Mouse (Mus musculus) limb, embryonic 15.5 days (tissue): ENCODE measurements around the gene Mmp25. TPM values are rescaled to one million over a fixed set of nuclear protein-coding genes. Genes with fewer than 3 reads are reported as not detected.

Experiments used
- ATAC-seq: fragments of 200-750 bp; cut with Nextera tagmentation; 2 replicates; pipeline ENCODE4 v1.8.0; 2017; ENCODE audit warnings: low read depth, moderate TSS enrichment; ENCODE audit not compliant: insufficient number of reproducible peaks, low FRiP score, low TSS enrichment
- H3K27ac ChIP-seq: fragments of 300-500 bp; sonication (generic); 2 replicates; pipeline ENCODE4 v1.5.1; 2015; ENCODE audit warnings: moderate library complexity, mild to moderate bottlenecking, inconsistent platforms
- H3K27me3 ChIP-seq: fragments of 300-500 bp; sonication (generic); 2 replicates; pipeline ENCODE4 v1.6.1; 2015; ENCODE audit warnings: inconsistent platforms
- H3K36me3 ChIP-seq: fragments of 300-500 bp; sonication (generic); 2 replicates; pipeline ENCODE4 v1.6.1; 2015; ENCODE audit warnings: inconsistent platforms
- H3K4me1 ChIP-seq: fragments of 300-500 bp; sonication (generic); 2 replicates; pipeline ENCODE4 v1.6.1; 2015; ENCODE audit warnings: inconsistent platforms
- H3K4me2 ChIP-seq: fragments of 300-500 bp; sonication (generic); 2 replicates; pipeline ENCODE4 v1.6.1; 2015; ENCODE audit warnings: mild to moderate bottlenecking, inconsistent platforms
- H3K4me3 ChIP-seq: fragments of 300-500 bp; sonication (generic); 2 replicates; pipeline ENCODE4 v1.5.1; 2015; ENCODE audit warnings: mild to moderate bottlenecking, inconsistent platforms
- H3K9ac ChIP-seq: fragments of 300-500 bp; sonication (generic); 2 replicates; pipeline ENCODE4 v1.6.1; 2015; ENCODE audit warnings: inconsistent platforms
- H3K9me3 ChIP-seq: fragments of 300-500 bp; sonication (generic); 2 replicates; pipeline ENCODE4 v1.6.1; 2016; ENCODE audit warnings: inconsistent platforms
- WGBS: fragments of 180-500 bp; shearing (Covaris S2); methylation state at CpG from one replicate; pipeline ENCODE4 v1.1.7; 2015; 5-methylcytosine and 5-hydroxymethylcytosine counted together
- polyA plus RNA-seq: library from polyadenylated mRNA; unstranded; fragments of >200 nt; fragmentation: Nextera tagmentation; extraction: Ambion mirVana; gene quantifications from 2 replicates; pipeline ENCODE4 v1.2.1, GENCODE M21; 2015

Mmp25 gene
- polyA plus RNA-seq, 1 experiment from 2014 or later = 0.79 TPM

DNA sequence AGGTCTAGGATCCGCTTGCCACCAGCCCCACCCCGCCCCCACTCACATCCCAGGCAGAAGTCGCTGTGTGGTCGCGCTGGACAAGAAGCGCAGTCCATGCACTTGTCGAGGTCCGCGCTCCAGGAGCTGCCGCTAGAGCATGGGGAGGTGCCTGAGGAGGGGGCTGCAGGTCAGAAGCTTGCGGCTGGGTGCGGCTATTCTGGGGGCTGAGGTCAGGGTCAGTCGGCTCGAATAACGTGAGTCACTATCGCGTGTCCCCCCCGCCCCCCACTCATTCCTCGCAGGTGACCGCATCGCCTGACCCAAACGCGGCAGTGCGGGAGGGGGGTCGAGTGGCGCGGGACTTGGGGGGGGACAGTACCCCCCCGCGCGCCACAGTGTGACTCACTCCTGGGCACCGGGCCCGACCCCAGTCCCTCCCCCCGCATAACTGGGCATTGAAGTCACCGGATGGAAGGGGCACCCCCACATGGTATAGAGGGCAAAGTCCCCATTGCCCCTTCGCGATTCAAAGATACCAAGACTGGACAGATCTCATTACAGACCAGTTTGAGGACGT is 31.5 kb upstream of the Mmp25 start:
- Histone ChIP-seq H3K9ac (peak overlapping the region; percentile 46), H3K27ac (peak overlapping the region; percentile 79), H3K4me1 (peaks cover 54% of the 10 kb centered on the region), H3K4me2 (peak overlapping the region; percentile 95), H3K27me3 (peaks cover 33% of the 10 kb centered on the region), H3K9me3 (no peaks in the 10 kb centered on the region), H3K36me3 (no peaks in the 10 kb centered on the region), H3K4me3 (peak overlapping the region; percentile 64)
- ATAC-seq = no peak
- WGBS = under 1% methylated on average over 37 of the region's 37 CpGs

DNA sequence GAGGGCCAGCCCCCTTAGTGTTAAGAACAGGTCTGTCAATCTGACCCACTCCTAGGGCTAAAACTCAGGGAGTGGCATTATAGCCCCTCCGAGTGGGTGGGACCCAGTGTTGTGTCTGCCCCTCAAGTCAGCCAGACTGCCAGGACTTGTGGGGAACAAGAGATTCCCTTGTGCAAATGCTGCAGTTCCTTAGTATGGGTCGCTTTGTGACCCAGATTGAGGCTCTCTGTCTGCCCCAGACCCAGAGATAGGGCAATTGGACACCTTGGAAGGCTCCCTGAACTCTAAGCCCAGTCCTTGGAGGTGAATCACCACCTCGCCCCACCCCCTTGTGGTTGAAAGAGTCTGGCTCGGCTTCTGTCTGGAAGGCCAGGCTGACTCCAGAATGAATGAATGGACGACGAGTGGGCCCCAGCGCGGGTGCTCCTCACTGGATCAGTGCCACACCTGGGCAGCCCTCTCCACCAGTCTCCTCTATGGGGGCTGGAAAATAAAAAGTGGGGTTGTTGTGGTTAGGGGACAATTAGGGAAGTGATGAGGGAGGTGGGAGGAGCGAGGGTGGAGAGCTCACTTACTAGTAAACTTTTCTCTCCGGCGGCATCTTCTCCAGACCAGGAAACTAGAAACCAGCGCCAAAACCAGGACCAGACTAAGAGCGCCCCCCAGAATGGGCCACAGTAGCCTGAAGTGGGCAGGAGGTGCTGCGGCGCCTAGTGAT is 30.6 kb upstream of the Mmp25 start:
- peaks cover 24% of the 10 kb centered on the region for H3K27me3 ChIP-seq
- peak overlapping the region; percentile 64 for H3K4me3 ChIP-seq
- no peaks in the 10 kb centered on the region for H3K9me3 ChIP-seq
- peak overlapping the region; percentile 79 for H3K27ac ChIP-seq
- H3K4me2 ChIP-seq = peak overlapping the region; percentile 95
- H3K9ac ChIP-seq = peak overlapping the region; percentile 46
- WGBS = 9% methylated on average over 15 of the region's 15 CpGs
- H3K36me3 ChIP-seq = no peaks in the 10 kb centered on the region
- peaks cover 54% of the 10 kb centered on the region for H3K4me1 ChIP-seq
- ATAC-seq = no peak

DNA sequence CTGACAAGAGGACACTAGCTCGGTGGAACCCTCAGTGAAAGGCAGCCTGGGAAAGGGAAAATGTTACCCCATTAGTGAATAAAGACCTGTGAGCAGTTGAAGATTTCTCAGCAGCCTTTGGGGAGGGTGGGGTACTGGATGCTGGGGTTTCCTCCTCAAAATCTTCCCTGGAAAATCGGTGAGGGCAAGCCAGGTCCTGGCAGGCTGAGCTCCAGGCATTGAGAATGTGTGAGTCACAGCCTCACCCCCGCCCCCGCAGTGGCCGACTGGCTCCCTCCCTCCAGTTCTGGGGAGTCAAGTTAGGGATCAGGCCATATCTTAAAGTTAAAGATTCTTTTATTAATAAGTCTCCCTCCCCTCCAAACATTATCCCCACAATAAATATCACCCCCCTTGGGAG is 30.1 kb upstream of the Mmp25 start:
- peak overlapping the region; percentile 64 for H3K4me3 ChIP-seq
- WGBS = 20% methylated on average over 5 of the region's 5 CpGs
- no peak for ATAC-seq
- H3K4me2 ChIP-seq = peak overlapping the region; percentile 95
- H3K27me3 ChIP-seq = peaks cover 18% of the 10 kb centered on the region
- peak overlapping the region; percentile 86 for H3K27ac ChIP-seq
- H3K36me3 ChIP-seq = peaks cover 5% of the 10 kb centered on the region
- no peaks in the 10 kb centered on the region for H3K9me3 ChIP-seq
- H3K4me1 ChIP-seq = peaks cover 54% of the 10 kb centered on the region
- H3K9ac ChIP-seq = no peak overlapping the region

DNA sequence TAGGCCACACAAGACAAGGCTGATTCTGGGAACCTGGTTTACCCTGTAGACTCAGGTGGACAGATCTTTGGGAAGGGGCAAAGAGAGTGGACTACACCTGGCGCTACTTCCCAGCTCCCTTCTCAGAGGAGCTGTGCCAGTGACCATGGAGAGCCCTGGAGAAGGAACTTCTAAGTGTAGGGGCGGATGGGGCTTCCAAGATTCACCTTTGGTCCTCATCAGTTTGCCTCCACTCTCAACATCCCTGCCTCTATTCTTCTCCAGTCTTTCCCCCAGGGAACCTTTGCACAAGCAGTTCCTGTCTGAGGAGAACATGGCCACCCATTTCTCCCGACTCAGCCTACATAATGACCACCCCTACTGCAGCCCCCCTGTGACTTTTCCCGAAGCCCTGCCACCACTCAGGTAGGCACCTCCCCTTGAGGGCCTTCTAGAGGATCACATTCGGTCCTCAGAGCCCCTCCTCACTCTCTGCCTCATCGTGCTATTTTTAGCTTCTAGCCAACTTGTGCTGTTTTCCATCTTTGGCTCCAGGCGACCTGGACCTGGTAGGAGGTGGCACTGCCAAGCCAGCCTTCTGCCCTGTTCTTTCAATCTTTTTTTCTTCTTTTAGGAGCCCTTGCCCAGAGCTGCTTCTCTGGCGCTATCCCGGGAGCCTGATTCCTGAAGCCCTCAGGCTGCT is 29.3 kb upstream of the Mmp25 start:
- peaks cover 11% of the 10 kb centered on the region for H3K27me3 ChIP-seq
- H3K27ac ChIP-seq = peak overlapping the region; percentile 86
- H3K4me3 ChIP-seq = peak overlapping the region; percentile 64
- WGBS = 26% methylated on average over 9 of the region's 9 CpGs
- peak overlapping the region; percentile 95 for H3K4me2 ChIP-seq
- H3K36me3 ChIP-seq = peaks cover 12% of the 10 kb centered on the region
- peaks cover 50% of the 10 kb centered on the region for H3K4me1 ChIP-seq
- peak overlapping the region; percentile 55; the same call in 1 of the 2 replicates for H3K9ac ChIP-seq
- ATAC-seq = no peak
- H3K9me3 ChIP-seq = no peaks in the 10 kb centered on the region

DNA sequence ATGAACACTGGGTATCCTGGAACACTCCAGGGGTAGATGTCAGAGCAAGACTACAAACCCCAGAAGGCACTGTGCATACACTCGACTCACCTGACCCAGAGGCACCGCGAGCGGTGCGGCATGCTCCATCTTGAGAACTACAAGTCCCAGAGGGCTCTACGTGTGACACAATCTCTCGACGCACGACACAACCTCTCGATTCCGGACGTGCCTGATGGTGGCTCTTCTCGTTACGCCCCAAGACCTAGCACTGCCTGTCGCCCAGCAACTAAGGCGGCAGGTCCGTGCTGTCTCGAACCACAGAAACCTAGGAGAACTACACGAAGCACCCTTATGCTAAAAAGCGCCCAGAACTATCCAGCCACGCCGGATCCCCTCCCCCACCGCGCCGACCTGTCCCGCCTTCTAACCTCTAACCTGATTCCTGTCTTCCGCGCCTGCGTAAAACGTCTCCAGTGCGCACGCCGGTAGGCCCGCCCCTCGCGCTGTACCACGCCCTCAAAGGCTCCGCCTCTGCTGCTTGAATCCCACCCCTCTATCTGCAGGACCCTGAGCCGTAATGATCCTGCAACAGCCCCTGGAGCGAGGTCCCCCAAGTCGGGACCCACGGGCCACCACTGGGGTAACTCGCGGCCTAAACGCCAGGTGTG is 28.5 kb upstream of the Mmp25 start, which contains the start of the genes Hcfc1r1 and Thoc6:
Gene Hcfc1r1 (plus strand): TSS at position 173 of the 650 bp plus-strand sequence.
Gene Thoc6 (minus strand): TSS at position 459 of the 650 bp plus-strand sequence.
- Histone ChIP-seq H3K4me1 (peaks cover 42% of the 10 kb centered on the region), H3K9ac (peak within 1 kb of the TSS; percentile 55), H3K27ac (peak within 1 kb of the TSS; percentile 86), H3K4me2 (peak within 1 kb of the TSS; percentile 95), H3K27me3 (peaks cover 3% of the 10 kb centered on the region; the same call in 1 of the 2 replicates), H3K36me3 (peaks cover 21% of the 10 kb centered on the region), H3K4me3 (peak within 1 kb of the TSS; percentile 64), H3K9me3 (no peaks in the 10 kb centered on the region)
- peak; percentile 91 for ATAC-seq
- WGBS = 1% methylated on average over 45 of the region's 45 CpGs

DNA sequence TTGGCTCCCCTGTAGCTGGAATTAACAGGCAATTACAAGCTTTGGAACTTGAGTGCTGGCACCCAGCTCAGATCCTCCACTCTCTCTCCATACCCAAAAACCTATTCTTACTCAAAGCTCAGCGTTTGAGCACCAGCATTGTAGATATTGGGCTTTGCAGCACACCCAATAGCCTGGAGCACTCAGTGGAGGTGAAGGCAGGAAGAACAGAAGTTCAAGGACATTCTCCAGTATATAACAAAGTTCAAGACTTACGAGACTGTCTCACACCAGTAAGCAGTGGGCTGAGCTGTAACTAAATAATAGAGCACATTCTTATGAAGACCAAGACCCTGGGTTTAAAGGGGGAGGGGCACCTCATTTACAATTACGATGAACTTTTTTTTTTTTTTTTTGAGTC is 27.7 kb upstream of the Mmp25 start:
- no peak for ATAC-seq
- Histone ChIP-seq H3K9ac (no peak overlapping the region), H3K4me2 (peak overlapping the region; percentile 95), H3K27ac (no peak overlapping the region), H3K4me3 (peak overlapping the region; percentile 64), H3K36me3 (peaks cover 29% of the 10 kb centered on the region), H3K27me3 (no peaks in the 10 kb centered on the region), H3K9me3 (no peaks in the 10 kb centered on the region), H3K4me1 (peaks cover 42% of the 10 kb centered on the region)
- 53% methylated on average over 3 of the region's 3 CpGs for WGBS

DNA sequence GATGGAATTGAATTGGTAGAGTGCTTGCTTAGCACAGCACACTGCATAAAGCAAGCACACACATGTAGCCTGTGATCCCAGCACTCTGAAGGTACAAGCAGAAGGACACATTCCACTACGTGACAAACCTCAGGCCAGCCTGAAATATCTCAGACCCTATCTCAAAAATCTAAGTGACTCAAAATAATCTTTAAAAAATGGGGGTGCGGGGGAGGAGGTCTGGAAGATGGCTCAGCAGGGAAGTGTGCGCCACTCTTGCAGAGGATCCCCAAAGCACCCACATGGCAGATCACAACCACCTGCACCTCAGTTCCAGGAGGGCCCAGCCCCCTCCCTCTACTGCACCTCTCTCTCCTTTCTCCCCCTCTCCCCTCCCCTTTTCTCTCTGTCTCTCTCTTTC is 26.4 kb upstream of the Mmp25 start:
- 89% methylated on average over 3 of the region's 3 CpGs for WGBS
- H3K9ac ChIP-seq = no peak overlapping the region
- no peaks in the 10 kb centered on the region for H3K9me3 ChIP-seq
- no peak overlapping the region for H3K4me2 ChIP-seq
- no peaks in the 10 kb centered on the region for H3K27me3 ChIP-seq
- H3K4me3 ChIP-seq = no peak overlapping the region
- H3K4me1 ChIP-seq = peaks cover 33% of the 10 kb centered on the region
- no peak overlapping the region for H3K27ac ChIP-seq
- no peak for ATAC-seq
- H3K36me3 ChIP-seq = peaks cover 41% of the 10 kb centered on the region

DNA sequence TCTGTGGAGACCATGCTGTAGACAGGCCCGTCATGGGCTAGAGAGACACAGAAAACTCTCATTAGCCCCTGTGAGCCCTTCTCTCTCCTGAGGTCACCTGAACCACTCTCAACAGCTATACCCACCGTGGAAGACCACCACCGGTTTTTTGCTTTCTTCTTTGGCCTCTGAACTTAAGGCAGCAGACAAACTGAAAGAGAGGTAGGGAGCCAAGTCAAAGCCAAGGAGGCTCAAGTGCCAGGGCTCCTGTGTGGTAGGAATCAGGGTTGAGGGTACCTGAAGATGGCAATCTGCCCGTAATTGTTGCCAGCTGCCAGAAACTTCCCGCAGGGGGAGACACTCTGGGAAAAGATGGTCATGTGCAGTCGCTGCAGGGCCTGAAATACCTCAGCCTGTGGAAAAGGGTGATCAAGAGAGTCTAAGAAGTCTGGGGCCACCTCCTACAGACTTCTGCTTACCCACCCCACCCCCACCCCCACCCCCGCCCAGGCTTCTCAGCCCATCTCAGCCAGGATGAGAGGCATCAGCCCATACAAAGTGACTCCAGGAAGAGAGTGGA is 25.5 kb upstream of the Mmp25 start:
- H3K9ac ChIP-seq = no peak overlapping the region
- H3K27ac ChIP-seq = no peak overlapping the region
- peaks cover 43% of the 10 kb centered on the region for H3K36me3 ChIP-seq
- no peak overlapping the region for H3K4me3 ChIP-seq
- ATAC-seq = no peak
- WGBS = 84% methylated on average over 7 of the region's 7 CpGs
- no peaks in the 10 kb centered on the region for H3K9me3 ChIP-seq
- H3K27me3 ChIP-seq = no peaks in the 10 kb centered on the region
- no peak overlapping the region for H3K4me2 ChIP-seq
- H3K4me1 ChIP-seq = peaks cover 24% of the 10 kb centered on the region

DNA sequence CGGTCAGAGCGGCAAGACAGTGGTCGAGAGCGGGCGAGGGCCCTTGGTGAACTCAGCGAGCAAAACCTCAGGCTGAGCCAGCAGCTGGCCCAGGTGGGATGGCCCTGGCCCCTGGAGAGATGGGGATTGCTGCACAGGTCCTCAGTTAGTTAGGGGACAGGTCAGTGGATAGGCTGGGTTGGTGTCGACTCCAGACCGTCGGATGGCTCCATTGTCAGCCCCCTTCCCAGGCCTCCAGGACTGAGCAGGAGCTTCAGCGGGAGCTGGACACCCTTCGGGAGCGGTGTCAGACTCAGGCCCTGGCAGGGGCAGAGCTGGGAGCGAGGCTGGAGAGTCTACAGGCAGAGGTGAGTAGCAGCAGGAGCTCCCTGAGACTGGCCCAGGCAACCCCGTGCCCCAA is 20.4 kb upstream of the Mmp25 start:
- H3K4me3 ChIP-seq = no peak overlapping the region
- WGBS = 78% methylated on average over 14 of the region's 14 CpGs
- H3K27me3 ChIP-seq = peaks cover 28% of the 10 kb centered on the region
- H3K9me3 ChIP-seq = no peaks in the 10 kb centered on the region
- peaks cover 11% of the 10 kb centered on the region for H3K4me1 ChIP-seq
- H3K9ac ChIP-seq = no peak overlapping the region
- H3K36me3 ChIP-seq = peaks cover 42% of the 10 kb centered on the region
- ATAC-seq = no peak
- H3K27ac ChIP-seq = no peak overlapping the region
- no peak overlapping the region for H3K4me2 ChIP-seq

DNA sequence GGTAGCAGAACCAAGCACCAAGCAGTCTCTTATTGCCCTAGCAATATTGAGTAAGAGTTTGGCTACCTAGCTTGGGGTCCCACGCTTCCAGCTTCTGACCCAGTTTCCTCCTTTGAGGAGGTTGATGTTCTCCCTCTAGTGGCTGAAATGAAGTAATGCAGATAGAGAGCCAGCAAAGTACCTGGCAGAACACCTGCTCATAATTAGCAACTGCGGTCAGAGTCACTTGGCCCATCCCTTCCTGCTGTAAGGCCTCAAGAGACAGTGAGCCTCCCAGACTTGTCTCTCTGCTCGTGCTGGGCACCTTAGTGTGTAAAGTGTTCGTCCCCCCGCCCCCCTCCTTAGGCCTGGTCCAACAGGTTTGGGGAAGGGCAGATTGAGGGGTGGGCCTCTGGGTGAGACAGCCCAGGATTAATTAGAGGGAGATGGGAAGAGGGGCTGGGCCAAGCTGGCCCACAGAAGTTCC is 19.5 kb upstream of the Mmp25 start:
- no peak overlapping the region for H3K4me2 ChIP-seq
- WGBS = 7% methylated on average over 5 of the region's 5 CpGs
- H3K36me3 ChIP-seq = peaks cover 33% of the 10 kb centered on the region
- H3K9ac ChIP-seq = no peak overlapping the region
- H3K27me3 ChIP-seq = peaks cover 37% of the 10 kb centered on the region
- no peaks in the 10 kb centered on the region for H3K9me3 ChIP-seq
- no peak overlapping the region for H3K27ac ChIP-seq
- no peak overlapping the region for H3K4me3 ChIP-seq
- peaks cover 15% of the 10 kb centered on the region for H3K4me1 ChIP-seq
- ATAC-seq = no peak

DNA sequence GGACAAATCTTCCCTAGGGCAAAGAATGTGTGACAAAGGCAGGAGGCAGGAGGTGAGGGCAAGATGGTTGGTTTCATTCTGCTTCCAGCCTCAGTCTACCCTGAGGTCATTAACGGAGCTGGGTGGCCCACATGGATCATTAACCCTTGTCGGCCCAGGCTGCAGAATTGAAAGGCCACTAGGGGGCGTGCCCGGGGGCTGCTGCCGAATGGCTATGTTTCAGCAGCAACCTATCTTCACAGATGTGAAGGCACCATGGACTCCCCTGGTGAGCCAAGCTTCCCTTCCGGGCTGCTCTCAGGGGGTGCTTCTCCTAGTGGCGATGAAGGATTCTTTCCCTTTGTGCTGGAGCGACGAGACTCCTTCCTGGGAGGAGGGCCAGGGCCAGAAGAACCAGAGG is 16.4 kb upstream of the Mmp25 start:
- no peak for ATAC-seq
- 1% methylated on average over 9 of the region's 9 CpGs for WGBS
- H3K4me2 ChIP-seq = no peak overlapping the region
- no peak overlapping the region for H3K4me3 ChIP-seq
- no peaks in the 10 kb centered on the region for H3K9me3 ChIP-seq
- peaks cover 15% of the 10 kb centered on the region for H3K4me1 ChIP-seq
- H3K36me3 ChIP-seq = peaks cover 2% of the 10 kb centered on the region; the same call in 1 of the 2 replicates
- no peak overlapping the region for H3K9ac ChIP-seq
- H3K27ac ChIP-seq = no peak overlapping the region
- H3K27me3 ChIP-seq = peaks cover 45% of the 10 kb centered on the region
